Mouse (Mus musculus): ENCODE results near the gene Patj.
"Not testable (repeated sequence)": the region's sequence is repeated elsewhere in the genome, so short reads cannot be mapped to it uniquely, and the experiment has no call there.

The Patj gene

DNA sequence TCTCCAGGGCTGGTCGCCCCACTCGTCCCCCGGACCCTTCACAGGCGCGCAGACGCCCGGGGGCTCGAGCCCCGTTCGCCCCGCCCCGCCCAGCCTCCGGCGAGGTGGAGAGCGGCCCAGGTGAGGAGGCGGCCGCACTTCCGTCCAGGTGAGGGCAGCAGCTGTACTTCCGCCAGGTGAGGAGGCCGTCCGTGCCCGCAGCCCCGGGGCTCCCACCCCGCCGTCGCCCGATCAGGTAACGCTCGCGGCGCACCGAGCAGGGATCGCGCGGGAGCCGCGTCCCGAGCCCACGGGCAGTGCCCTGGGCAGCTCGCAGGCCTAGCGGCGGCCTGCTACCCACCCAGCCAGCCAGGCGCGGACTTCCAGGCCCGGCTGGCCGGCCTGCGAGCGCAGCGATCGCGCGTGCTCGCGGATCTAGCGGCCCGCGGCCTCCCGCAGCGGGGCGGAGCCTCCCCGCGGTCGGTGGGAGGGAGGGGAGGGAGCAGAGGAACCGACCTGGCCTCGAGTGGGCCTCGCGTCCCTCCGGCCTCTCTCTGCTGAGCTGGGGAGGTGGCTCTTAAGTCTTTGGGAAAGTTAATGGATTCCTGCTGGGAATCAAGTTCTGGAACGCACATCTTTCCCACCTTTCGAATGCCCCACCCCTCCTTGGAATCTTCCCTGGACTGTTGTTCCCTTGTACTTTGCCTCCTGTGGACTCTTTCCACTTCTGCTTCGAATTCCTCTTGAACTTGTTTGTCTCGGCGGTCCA, at the start of gene Patj:
Gene Patj, plus strand, starts transcription at position 96 of the 748 bp plus-strand sequence.
- in situ Hi-C loops (cut with MboI, MseI) = no loop called here

DNA sequence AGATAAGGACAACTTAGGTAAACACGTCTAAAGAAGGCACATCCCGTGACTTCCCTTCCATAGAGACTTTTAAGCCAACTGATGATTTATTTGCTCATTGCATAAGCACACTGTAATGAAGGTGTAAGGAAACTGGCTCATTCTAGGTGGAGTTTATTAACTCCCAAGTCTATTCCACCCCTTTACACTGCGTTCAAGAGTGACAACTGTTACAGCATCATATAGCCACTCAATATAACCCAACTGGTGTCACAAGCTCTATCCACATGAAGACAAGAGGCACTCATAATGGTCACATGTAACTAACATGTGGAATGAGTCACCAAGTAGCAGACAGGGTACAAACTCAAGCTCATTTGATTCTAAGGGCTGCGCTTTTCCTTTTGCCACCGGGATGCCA, 47.0 kb upstream of the Patj start:
- in situ Hi-C loops (cut with MboI, MseI) = no loop called here

DNA sequence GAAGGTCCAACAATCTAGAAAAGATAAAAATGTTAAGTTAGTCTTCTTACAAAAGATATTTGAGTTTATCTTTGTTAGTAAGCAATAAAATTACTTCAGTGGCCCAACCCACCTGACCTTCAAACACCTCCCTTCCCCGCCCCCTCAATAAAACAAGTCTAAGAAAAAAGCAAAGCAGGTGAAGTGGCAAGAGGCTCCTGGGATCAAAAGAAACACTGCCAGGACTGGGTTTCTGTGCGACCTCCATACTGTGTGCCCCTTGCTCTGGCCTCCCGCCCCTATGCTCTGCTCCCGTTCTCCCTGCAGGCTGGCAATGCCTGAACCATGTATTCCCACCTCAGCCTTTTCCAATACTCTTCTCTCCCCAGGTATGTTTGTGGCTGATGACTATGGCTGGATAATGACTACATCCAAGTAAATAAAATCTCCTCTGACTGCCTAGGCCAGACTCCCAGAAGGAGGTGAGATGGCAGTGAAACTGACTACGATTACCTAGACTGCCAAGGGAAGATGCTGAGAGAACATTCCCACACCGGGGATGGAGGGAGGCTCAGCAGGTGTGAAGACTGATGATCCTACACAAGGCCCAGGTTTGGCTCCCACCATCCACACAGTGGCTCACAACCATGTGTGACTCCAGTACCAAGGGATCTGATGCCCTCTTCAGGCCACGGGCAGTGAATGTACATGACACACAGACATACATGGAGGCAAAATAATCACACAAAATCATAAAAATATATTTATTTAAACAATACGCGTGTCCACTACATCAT, 37.4 kb upstream of the Patj start:
- in situ Hi-C loops (cut with MboI, MseI) = no loop called here

DNA sequence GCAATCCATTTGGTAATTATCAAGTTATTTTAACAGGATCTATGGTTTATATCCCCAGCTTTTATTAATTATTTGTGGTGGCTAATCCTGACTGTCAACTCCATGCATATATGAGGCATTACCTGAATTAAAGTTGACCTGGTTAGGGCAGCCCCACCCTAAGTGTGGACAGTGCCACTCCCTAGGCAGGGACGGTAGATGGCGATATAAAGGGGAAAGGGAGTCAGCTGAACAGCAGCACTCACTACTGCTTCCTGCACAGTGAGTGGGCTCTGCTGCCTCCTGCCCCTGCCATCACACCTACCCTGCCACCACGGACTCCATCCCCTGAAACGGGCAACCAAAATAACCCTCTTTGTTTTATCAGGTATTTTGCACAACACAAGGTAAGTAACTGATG, 20.2 kb upstream of the Patj start:
- in situ Hi-C loops (cut with MboI, MseI) = no loop called here

DNA sequence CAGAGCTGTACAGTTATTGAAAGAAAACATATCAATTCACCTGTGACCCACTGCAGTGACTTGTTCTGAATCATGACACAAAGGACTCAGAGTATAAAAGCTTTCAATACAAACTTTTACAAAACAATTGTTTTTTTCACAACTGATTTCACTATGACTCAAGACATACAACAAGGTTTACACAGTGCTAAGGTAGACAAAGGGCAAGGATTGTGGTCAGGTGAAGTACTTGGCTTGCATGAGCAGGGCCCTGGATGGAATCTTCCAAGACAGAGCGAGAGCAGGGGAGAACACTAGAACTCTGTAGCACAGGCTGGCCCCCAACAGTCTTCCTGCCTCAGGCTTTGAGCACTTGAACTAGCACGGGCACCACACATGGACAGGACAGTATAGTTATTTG, 18.6 kb upstream of the Patj start:
- in situ Hi-C loops (cut with MboI, MseI) = no loop called here

DNA sequence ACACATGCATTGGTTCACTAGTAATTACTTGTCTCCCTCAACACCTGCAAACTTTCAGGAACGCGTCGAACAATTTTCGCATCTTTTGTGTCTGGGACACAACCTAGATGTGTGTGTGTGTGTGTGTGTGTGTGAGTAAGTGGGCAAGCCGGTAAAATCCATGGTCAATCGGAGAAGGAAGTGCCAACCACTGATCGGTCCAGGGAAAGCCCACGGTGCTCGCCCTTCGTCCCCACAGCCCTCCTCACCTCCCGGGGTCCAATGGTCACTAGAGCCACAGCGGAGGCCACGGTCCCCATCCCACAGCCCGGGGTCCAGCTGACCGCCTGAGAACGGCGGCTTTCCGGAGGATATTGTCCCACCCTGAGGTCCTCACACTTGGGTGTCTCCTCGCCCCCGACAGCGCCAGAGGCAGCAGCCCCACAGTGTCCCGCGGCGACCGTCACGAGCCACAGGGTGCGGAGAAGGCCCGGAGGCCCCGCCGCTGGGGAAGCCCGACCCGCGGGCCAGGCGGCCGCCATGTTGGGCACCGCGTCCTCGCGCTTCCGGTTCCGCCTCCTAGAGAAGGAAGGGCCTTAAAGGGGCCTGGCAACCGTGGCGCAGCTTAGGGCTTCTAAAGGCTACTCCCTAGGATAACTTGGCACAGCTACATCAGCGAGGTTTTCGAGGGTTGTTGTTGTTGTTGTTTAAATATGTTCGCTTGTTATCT, 12.7 kb upstream of the Patj start, which contains the start of gene Tm2d1:
Gene Tm2d1, minus strand, starts transcription at position 591 of the 709 bp plus-strand sequence.
- in situ Hi-C loops (cut with MboI, MseI) = loop anchor here (10.0 kb wide), 1 partner anchor 628 kb away; no protein-coding TSS in a partner anchor

DNA sequence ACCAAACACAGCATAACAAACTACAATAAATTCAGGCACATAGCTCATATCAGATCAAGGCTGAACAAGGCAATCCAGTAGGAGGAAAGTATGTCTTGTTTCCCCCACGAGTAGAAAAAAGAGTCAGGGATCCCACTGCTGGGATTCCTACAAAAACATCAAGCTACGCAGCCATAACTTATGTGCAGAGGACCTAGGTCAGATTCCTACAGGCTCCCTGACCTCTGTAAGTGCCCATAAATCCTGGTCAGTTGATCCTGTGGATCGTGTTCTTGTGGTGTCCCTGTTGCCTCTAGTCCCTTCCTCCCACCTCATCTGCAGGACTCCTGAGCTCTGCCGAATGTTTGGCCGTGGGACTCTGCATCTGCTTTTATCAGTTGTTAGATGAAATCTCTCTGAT, 10.5 kb upstream of the Patj start:
- in situ Hi-C loops (cut with MboI, MseI) = loop anchor here (10.0 kb wide), 1 partner anchor 630 kb away; no protein-coding TSS in a partner anchor

DNA sequence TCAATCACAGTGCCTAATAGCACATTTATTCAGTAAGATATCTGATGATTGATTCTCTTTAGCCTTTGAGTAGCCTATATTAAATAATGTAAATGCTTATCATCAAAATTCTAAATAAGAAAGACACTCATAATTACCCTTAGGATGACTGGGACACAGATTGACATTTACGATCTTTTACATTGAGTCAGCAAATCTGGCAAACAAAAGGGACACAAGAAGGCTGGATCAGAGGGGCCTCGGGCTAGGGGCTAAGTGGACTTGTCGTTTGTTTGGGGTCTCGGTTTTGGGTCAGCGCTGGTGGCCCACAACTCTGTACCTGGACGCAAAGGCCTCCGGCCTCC, 267 bp upstream of the Patj start:
- in situ Hi-C loops (cut with MboI, MseI) = no loop called here

DNA sequence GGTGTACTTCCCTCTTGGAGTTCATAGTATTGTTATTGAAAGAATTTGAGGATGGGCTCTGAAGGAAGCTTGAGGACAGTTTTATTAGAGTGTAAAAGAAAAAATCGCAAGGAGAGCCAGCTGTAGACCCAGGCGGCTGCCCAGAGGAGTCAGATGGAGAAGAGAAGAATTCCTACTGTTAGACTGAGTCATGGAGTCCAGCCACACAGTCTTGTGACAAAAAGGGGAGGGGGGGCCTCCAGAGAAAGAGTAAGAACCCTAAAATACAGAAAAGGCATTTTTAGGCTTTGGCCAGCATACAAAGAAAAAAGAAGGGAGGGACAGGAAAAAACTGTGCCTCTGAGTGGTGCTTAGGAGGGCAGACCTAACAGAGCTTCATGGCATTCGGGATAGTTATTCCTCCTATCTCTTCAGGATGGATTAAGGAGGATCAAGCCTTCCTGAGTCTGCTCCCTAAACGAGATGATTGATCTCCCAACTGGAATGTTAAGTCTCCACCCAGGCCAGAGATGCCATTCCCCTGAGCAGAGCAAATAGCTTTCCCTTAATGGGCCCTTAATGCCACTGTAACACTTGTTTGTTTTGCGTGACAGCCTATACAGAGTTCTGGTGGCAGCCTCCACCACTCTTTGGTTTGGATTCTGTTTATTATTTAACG, 5.5 kb downstream of the Patj start:
- in situ Hi-C loops (cut with MboI, MseI) = no loop called here

DNA sequence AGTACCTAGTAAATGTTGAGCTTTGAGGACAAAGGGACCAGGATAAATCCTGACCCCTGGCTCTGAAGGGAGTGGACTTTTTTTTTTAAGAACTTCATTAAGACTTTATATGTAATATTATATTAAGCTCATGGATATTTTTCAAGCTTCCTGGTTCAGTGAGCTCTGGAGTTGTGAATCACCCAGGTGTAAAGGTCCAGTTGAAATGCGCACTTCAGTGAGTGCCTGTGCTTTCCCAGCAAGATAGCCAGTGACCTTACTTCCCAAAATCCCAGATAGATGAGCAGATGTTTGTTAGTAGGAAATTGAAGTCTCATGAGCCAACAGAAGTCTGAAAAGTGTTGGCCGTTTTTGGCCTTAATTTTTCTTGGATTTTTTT, 6.0 kb downstream of the Patj start:
- in situ Hi-C loops (cut with MboI, MseI) = no loop called here

DNA sequence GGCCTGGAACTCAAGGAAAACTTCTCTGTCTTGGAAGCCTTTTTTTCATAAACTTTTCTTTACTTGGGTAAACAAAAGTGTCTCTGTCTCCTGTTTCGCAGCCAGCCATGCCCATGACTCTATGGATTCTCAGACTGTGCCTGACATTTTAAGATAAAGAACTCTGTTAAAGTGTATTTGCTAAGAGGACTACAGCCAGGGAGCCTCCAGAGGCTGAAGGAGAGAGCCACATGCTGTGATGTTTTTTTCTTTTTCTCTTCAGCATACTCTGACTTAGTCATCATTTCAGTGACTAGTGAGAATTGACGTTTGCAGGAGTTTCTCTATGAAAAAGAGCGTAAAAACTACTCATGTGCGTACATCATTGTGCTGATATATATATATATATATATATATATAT, 7.9 kb downstream of the Patj start:
- in situ Hi-C loops (cut with MboI, MseI) = no loop called here

DNA sequence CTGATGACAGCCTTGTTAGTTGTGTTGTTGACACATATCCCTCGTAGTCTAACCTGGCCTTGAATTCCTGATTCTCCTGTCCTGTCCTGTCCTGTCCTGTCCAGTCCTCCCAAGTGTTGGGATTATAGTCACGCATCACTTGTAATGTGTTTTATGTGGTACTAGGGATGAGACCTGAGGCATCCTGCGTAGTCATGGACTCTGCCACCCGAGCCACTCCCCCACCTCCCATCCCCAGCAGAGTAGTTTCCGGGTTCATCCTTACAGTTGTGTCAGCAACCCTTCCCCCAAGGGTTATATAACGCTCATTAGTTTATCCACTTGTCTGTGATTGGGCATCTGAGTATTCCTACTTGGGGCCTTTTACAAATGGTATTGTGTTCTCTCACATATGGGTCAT, 8.8 kb downstream of the Patj start:
- in situ Hi-C loops (cut with MboI, MseI) = no loop called here

DNA sequence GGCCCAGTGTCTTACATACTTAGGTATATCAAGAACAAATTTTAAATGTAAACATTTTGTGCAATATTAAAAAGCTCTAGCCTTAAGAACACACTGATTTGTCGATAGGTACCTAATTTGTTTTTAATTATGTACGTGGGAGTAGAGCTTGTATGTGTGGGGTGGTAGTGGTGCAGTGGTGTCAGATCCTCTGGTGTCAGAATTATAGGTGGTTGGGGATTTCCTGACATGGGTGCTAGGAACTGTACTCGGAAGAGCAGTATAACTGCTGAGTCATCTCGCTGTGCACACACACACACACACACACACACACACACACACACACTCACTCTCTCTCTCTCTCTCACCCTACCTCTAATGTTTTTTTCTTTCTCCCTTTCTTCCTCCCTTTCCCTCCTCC, 12.9 kb downstream of the Patj start:
- in situ Hi-C loops (cut with MboI, MseI) = no loop called here

DNA sequence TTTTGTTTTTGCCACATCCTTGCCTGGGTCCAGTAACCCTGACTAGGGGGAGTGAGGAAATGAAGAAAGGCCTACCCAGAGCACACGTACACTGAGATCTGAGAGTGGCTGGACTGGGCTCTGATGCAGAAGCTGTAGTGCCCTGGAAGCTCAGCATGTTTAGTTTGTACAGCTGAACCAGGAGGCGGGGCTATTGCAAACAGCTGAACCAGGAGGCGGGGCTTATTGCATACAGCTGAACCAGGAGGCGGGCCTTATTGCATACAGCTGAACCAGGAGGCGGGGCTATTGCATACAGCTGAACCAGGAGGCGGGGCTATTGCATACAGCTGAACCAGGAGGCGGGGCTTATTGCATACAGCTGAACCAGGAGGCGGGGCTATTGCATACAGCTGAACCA, 19.6 kb downstream of the Patj start:
- in situ Hi-C loops (cut with MboI, MseI) = not testable (repeated sequence)

DNA sequence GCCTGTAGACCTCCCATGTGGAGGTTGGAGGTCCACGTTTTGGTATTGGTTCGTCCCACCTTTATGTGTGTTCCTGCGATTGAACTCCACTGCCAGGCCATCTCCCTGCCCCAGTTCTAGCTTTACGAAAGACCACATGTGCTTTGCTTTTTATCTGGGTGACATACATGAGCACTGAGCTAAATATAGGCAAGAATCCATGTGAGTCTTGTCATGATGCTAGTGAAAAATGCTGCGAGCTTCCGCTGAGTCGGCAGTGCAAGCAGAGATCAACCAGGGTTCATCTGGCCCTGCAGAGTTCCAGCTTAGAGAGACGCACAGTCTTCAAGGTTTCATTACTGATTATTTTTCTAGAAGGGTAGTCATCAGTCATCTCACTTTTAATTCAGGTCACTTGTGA, 32.8 kb downstream of the Patj start:
- in situ Hi-C loops (cut with MboI, MseI) = no loop called here

DNA sequence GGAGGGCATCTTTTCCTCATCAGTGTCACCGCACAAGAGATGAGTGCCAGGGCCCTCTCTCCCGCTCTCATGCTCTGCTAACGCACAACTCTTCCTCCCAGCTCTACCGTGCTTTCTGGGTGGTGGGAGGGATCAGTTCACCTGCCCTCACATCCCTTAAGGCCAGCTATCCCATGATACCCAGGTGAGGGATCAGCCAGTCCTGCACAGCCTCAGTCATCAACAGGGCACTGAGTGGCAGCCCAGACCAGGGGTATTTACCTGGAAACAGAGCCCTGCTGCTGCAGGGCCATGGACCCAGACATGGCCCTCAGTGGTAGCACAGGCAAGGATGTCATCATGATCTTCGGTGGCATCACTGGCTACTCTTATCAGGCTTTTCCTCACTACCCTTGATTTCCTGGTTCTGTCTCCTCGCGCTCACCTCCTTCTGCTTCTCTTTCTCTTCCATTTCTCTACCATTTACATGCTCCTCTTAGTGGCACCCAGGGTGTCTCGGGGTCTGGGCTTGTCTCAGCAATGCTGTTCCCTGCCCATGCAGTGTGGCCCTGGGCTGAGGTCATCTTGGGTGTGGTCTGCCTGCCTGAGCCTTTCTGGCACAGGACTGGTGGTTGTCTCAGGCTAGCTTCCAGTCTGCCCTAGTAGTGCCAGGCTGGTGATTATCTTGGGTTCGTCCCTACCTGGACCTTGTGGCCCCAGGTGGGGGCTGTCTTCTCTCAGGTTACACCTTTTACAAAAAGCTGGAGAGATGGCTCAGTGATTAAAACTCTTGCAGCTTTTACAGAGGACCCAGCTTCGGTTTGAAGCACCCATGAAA, 40.3 kb downstream of the Patj start:
- in situ Hi-C loops (cut with MboI, MseI) = no loop called here

DNA sequence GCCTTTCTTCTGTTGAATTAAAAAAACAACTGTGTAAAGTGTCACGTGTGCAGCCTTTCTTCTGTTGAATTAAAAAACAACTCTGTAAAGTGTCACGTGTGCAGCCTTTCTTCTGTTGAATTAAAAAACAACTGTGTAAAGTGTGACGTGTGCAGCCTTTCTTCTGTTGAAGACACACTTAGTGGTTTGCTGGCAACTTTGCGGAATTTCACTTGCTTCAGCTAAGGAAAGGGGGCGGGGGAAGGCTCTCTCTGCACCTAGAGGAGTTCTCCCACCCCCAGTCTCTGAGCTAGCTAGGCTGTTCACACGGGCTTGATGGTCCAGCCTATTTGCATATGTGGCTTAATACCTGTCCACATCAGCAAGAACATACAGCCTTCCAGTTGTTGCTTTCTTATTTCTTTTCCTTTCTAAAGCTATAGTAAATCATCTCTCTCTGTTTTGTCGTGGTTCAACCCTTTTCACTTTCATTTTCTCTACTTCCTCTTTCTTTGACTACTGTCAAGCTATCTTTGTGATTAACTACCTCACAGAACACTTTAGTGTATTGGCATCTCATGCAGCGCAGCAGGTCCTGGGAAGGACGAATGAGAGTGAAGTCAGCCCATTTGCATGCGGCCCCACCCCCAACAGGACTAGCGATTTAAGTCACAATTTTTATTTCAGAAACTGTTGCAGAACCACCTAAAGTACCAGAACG, 41.2 kb downstream of the Patj start:
- in situ Hi-C loops (cut with MboI, MseI) = no loop called here

DNA sequence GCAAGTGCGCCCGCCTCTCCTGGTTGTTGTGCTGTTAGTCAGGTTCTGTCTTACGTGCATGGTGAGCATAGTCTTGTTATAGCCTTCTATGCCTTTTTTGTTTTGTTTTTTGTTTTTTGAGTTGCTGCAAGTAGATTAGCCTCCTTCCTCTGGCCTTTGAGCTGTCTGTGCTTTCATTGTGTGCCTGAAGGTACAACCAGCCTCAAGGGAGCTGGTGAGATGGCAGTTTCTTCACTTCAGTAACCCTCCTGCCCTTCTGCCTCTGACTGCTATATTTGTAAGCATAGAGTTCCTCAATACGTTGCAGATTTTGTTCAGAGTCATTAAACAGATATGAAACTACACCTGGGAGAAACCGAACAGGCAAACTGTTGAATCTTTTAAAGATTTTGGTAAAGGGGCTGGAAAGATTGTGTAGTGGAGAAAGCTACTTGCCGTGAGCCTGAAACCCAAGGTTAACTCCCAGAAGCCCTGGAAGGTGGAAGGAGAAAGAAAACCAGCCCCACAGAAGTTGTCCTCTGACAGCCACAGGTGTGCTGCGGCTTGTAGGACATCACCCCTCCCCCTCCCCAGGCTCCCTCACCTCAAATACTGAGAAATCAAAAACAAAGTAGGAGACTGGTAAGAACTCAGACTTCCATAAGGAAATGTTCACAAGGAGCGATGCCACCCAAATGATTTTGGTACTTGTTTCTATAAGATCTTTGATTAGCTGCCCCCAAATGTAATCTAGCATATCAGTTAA, 43.8 kb downstream of the Patj start:
- in situ Hi-C loops (cut with MboI, MseI) = no loop called here

DNA sequence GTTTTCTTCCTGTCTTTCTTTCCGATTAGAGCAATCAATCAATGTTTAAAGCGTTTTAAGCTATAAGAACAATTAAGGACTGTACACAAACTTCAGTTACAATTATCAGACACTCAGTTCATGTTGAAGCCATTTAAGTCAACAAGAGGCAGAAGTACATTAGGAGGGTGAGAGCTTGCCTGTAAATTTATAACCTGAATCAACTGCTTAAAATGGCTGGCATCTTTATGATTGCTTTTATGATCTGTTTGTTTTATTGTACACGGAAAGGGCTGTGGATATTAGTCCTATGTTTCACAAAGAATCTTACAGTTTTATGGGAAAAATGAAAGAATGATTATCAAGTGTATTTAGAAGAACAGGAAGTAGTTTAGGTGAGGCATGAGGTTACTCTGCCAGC, 45.7 kb downstream of the Patj start:
- in situ Hi-C loops (cut with MboI, MseI) = no loop called here

Measured in T-helper 1 cell (primary cell).